Mouse (Mus musculus) limb, embryonic 11.5 days (tissue): ENCODE measurements around the gene Xrcc5. TPM values are rescaled to one million over a fixed set of nuclear protein-coding genes. Genes with fewer than 3 reads are reported as not detected.

Source experiments
- ATAC-seq: fragments of 200-750 bp; cut with Nextera tagmentation; 2 replicates; pipeline ENCODE4 v1.8.0; 2017; ENCODE audit warnings: low read depth; ENCODE audit not compliant: insufficient number of reproducible peaks, low FRiP score, low TSS enrichment
- DNase-seq: peaks from one replicate; pipeline ENCODE4 v3.0.0-alpha.2; 2015; ENCODE audit warnings: low spot score
- H3K27ac ChIP-seq: fragments of 300-500 bp; sonication (generic); replicated peaks from 2 replicates; pipeline ENCODE4 v1.5.1; 2014; ENCODE audit warnings: low read depth, mild to moderate bottlenecking, low read length
- H3K27me3 ChIP-seq: fragments of 300-500 bp; sonication (generic); 2 replicates; pipeline ENCODE4 v1.6.1; 2014; ENCODE audit warnings: mild to moderate bottlenecking, low read length, mixed read lengths; ENCODE audit not compliant: control insufficient read depth, insufficient read depth
- H3K36me3 ChIP-seq: fragments of 300-500 bp; sonication (generic); 2 replicates; pipeline ENCODE4 v1.6.1; 2014; ENCODE audit warnings: mild to moderate bottlenecking, low read length, moderate library complexity, mixed read lengths; ENCODE audit not compliant: control insufficient read depth, insufficient read depth
- H3K4me1 ChIP-seq: fragments of 300-500 bp; sonication (generic); 2 replicates; pipeline ENCODE4 v1.6.1; 2014; ENCODE audit warnings: low read length, mixed read lengths; ENCODE audit not compliant: control insufficient read depth, insufficient read depth
- H3K4me2 ChIP-seq: fragments of 300-500 bp; sonication (generic); 2 replicates; pipeline ENCODE4 v1.6.1; 2014; ENCODE audit warnings: low read depth, mild to moderate bottlenecking, moderate library complexity; ENCODE audit not compliant: severe bottlenecking
- H3K4me3 ChIP-seq: fragments of 300-500 bp; sonication (generic); 2 replicates; pipeline ENCODE4 v1.5.1; 2014; ENCODE audit warnings: low read depth, low read length
- H3K9ac ChIP-seq: fragments of 300-500 bp; sonication (generic); 2 replicates; pipeline ENCODE4 v1.6.1; 2014; ENCODE audit warnings: mild to moderate bottlenecking, low read length
- H3K9me3 ChIP-seq: fragments of 300-500 bp; sonication (generic); 2 replicates; pipeline ENCODE4 v1.6.1; 2016; ENCODE audit warnings: low read length; ENCODE audit not compliant: control insufficient read depth
- WGBS: fragments of 180-500 bp; shearing (Covaris S2); extraction: QIAGEN DNeasy Blood & Tissue Kit; methylation state at CpG from one replicate; pipeline ENCODE4 v1.1.7; 2014; 5-methylcytosine and 5-hydroxymethylcytosine counted together
- polyA plus RNA-seq: library from polyadenylated mRNA; unstranded; fragments of >200 nt; fragmentation: Nextera tagmentation; extraction: Ambion mirVana; gene quantifications from 2 replicates; pipeline ENCODE4 v1.2.1, GENCODE M21; 2014

Gene Xrcc5
- polyA plus RNA-seq, 1 experiment from 2014 or later, result 78.9 TPM

GRCm38 (mm10) chr1:72380544-72380943 is 73.3 kb downstream of the Xrcc5 start:
- no peaks in the 10 kb centered on the region for H3K4me1 ChIP-seq
- no peak overlapping the region for H3K9ac ChIP-seq
- H3K4me2 ChIP-seq, result no peak overlapping the region
- H3K27me3 ChIP-seq, result no peaks in the 10 kb centered on the region
- WGBS, result 91% methylated on average over 3 of the region's 3 CpGs
- no peak overlapping the region for H3K4me3 ChIP-seq
- no peaks in the 10 kb centered on the region; the same call in 1 of the 2 replicates for H3K36me3 ChIP-seq
- H3K27ac ChIP-seq, result no peak overlapping the region
- H3K9me3 ChIP-seq, result no peaks in the 10 kb centered on the region
- no peak for ATAC-seq
- DNase-seq, result no peak

GRCm38 (mm10) chr1:72383056-72383455 is 75.8 kb downstream of the Xrcc5 start:
- H3K27me3 ChIP-seq, result no peaks in the 10 kb centered on the region
- ATAC-seq, result no peak
- no peak for DNase-seq
- H3K4me2 ChIP-seq, result no peak overlapping the region
- peaks cover 2% of the 10 kb centered on the region for H3K36me3 ChIP-seq
- H3K9me3 ChIP-seq, result no peaks in the 10 kb centered on the region
- H3K9ac ChIP-seq, result no peak overlapping the region
- WGBS, result 91% methylated on average over 7 of the region's 7 CpGs
- H3K4me1 ChIP-seq, result no peaks in the 10 kb centered on the region
- no peak overlapping the region for H3K27ac ChIP-seq
- no peak overlapping the region for H3K4me3 ChIP-seq

- Histone ChIP-seq H3K4me3 (no peak overlapping the region), H3K4me1 (no peaks in the 10 kb centered on the region), H3K36me3 (peaks cover 2% of the 10 kb centered on the region), H3K9ac (no peak overlapping the region), H3K9me3 (no peaks in the 10 kb centered on the region), H3K27me3 (no peaks in the 10 kb centered on the region), H3K4me2 (no peak overlapping the region), H3K27ac (no peak overlapping the region)
- WGBS, result 84% methylated on average over 5 of the region's 5 CpGs
- no peak for DNase-seq
- ATAC-seq, result no peak; the same call in 1 of the 2 replicates
Observed at GRCm38 (mm10) chr1:72383651-72384050, 76.4 kb downstream of the Xrcc5 start.

GRCm38 (mm10) chr1:72390420-72390819 is 83.2 kb downstream of the Xrcc5 start:
- Histone ChIP-seq H3K27ac (no peak overlapping the region), H3K9ac (no peak overlapping the region), H3K27me3 (no peaks in the 10 kb centered on the region), H3K4me3 (no peak overlapping the region), H3K9me3 (no peaks in the 10 kb centered on the region), H3K4me1 (no peaks in the 10 kb centered on the region), H3K36me3 (peaks cover 4% of the 10 kb centered on the region; the same call in 1 of the 2 replicates), H3K4me2 (no peak overlapping the region)
- whole genome bisulfite sequencing, result 81% methylated on average over 4 of the region's 4 CpGs
- DNase-seq (no peak), ATAC-seq (no peak)

- H3K9ac ChIP-seq, result no peak overlapping the region
- peaks cover 2% of the 10 kb centered on the region; the same call in 1 of the 2 replicates for H3K36me3 ChIP-seq
- H3K9me3 ChIP-seq, result no peaks in the 10 kb centered on the region
- DNase-seq (no peak), ATAC-seq (no peak)
- H3K4me3 ChIP-seq, result no peak overlapping the region
- no peak overlapping the region for H3K27ac ChIP-seq
- H3K4me1 ChIP-seq, result no peaks in the 10 kb centered on the region
- H3K4me2 ChIP-seq, result no peak overlapping the region
- H3K27me3 ChIP-seq, result no peaks in the 10 kb centered on the region
- WGBS, result 84% methylated on average over 8 of the region's 8 CpGs
Observed at GRCm38 (mm10) chr1:72399720-72400401, 92.6 kb downstream of the Xrcc5 start.

- no peak overlapping the region for H3K4me3 ChIP-seq
- H3K36me3 ChIP-seq, result 0 out of 2 replicates have a peak, but pooled peaks cover 2% of the 10 kb centered on the region
- ATAC-seq (no peak), DNase-seq (no peak)
- H3K9me3 ChIP-seq, result no peaks in the 10 kb centered on the region
- no peak overlapping the region for H3K27ac ChIP-seq
- H3K4me2 ChIP-seq, result no peak overlapping the region
- no peaks in the 10 kb centered on the region for H3K4me1 ChIP-seq
- H3K27me3 ChIP-seq, result no peaks in the 10 kb centered on the region
- H3K9ac ChIP-seq, result no peak overlapping the region
- WGBS, result 81% methylated on average over 9 of the region's 9 CpGs
Observed at GRCm38 (mm10) chr1:72400616-72401015, 93.4 kb downstream of the Xrcc5 start.

- no peak overlapping the region for H3K4me2 ChIP-seq
- ATAC-seq, result no peak
- 50% methylated on average over 8 of the region's 8 CpGs for WGBS
- no peak overlapping the region for H3K4me3 ChIP-seq
- H3K36me3 ChIP-seq, result 0 out of 2 replicates have a peak, but pooled peaks cover 2% of the 10 kb centered on the region
- no peaks in the 10 kb centered on the region for H3K4me1 ChIP-seq
- no peaks in the 10 kb centered on the region for H3K9me3 ChIP-seq
- H3K27me3 ChIP-seq, result no peaks in the 10 kb centered on the region
- DNase-seq, result no peak
- H3K9ac ChIP-seq, result no peak overlapping the region
- no peak overlapping the region for H3K27ac ChIP-seq
Observed at GRCm38 (mm10) chr1:72401331-72402069, 94.3 kb downstream of the Xrcc5 start.

GRCm38 (mm10) chr1:72406505-72407079 is 99.4 kb downstream of the Xrcc5 start:
- Histone ChIP-seq H3K4me2 (no peak overlapping the region), H3K4me3 (no peak overlapping the region), H3K36me3 (no peaks in the 10 kb centered on the region), H3K9me3 (no peaks in the 10 kb centered on the region), H3K4me1 (no peaks in the 10 kb centered on the region), H3K27me3 (no peaks in the 10 kb centered on the region), H3K9ac (no peak overlapping the region), H3K27ac (no peak overlapping the region)
- DNase-seq (no peak), ATAC-seq (no peak)
- WGBS, result 76% methylated on average over 14 of the region's 14 CpGs
